Comparison of ENCODE assay signal across 28 mouse cellular contexts in genomic region chr13:31515261-31515660, GRCm38 (mm10). TPM values are rescaled to one million over a fixed set of nuclear protein-coding genes. Genes with fewer than 3 reads are reported as not detected.
"Had no signal": no experiment of that assay in that cellular context is flagged by ENCODE, and none has a peak within 500 bp of the region (broad histone marks: within the 10 kb centered on the region; RNA-seq: fewer than 3 reads in every experiment).

No protein-coding gene starts in this region.

- H3K9me3 ChIP-seq: limb, embryonic 10.5 days; limb, embryonic 13.5 days; liver, embryonic 12.5 days; liver, embryonic 15.5 days; megakaryocyte, embryonic 14.5 days; midbrain, embryonic 10.5 days; midbrain, embryonic 13.5 days had no signal

- H3K4me2 ChIP-seq: limb, embryonic 13.5 days; liver, embryonic 12.5 days; liver, embryonic 15.5 days; lung, embryonic 14.5 days; midbrain, embryonic 13.5 days had no signal

- H3K4me3 ChIP-seq: layer of hippocampus, adult 2 months; limb, embryonic 10.5 days; limb, embryonic 13.5 days; liver, embryonic 12.5 days; liver, embryonic 15.5 days; megakaryocyte, embryonic 14.5 days; midbrain, embryonic 10.5 days; midbrain, embryonic 13.5 days had no signal

- ATAC-seq: hindbrain, embryonic 16.5 days; inflammation-experienced regulatory T-cells, adult 6 months; intestine, embryonic 16.5 days; liver, embryonic 12.5 days; midbrain, embryonic 13.5 days had no signal

- H3K4me1 ChIP-seq: limb, embryonic 10.5 days; limb, embryonic 13.5 days; liver, embryonic 12.5 days; liver, embryonic 15.5 days; megakaryocyte, embryonic 14.5 days; midbrain, embryonic 10.5 days; midbrain, embryonic 13.5 days had no signal

- H3K27me3 ChIP-seq: limb, embryonic 13.5 days; liver, embryonic 12.5 days; liver, embryonic 15.5 days; megakaryocyte, embryonic 14.5 days; midbrain, embryonic 13.5 days had no signal

- H3K36me3 ChIP-seq: limb, embryonic 10.5 days; limb, embryonic 13.5 days; liver, embryonic 12.5 days; liver, embryonic 15.5 days; midbrain, embryonic 10.5 days; midbrain, embryonic 13.5 days had no signal

- DNase-seq: kidney, adult 18-20 months; kidney, adult 9 months; kidney, postnatal 14 days; kidney, postnatal 4 days; layer of hippocampus, adult 9-11 months; liver; lung, embryonic 14.5 days; lung, postnatal 14 days; retina, postnatal 1 day; right cerebral cortex, postnatal 25 days; spleen, adult 18-20 months; thymus, adult 18-20 months; thymus, postnatal 36 days had no signal

- H3K9ac ChIP-seq: limb, embryonic 13.5 days; liver, embryonic 12.5 days; liver, embryonic 15.5 days; lung, embryonic 14.5 days; midbrain, embryonic 13.5 days had no signal

- H3K27ac ChIP-seq: layer of hippocampus, adult 2 months; limb, embryonic 10.5 days; limb, embryonic 13.5 days; liver, embryonic 12.5 days; liver, embryonic 15.5 days; midbrain, embryonic 10.5 days; midbrain, embryonic 13.5 days had no signal

RNA-seq across cellular contexts. Expression of gene Foxq1, which starts 40.7 kb away (rescaled TPM):
- polyA plus RNA-seq: inflammation-experienced regulatory T-cells, adult 6 months; limb, embryonic 10.5 days had no signal

RNA-seq across cellular contexts. Expression of gene A530084C06Rik, which starts 43.9 kb away (rescaled TPM):
- polyA plus RNA-seq: hindbrain, embryonic 16.5 days; inflammation-experienced regulatory T-cells, adult 6 months; intestine, embryonic 16.5 days; kidney, embryonic 16.5 days; limb, embryonic 10.5 days; limb, embryonic 13.5 days; liver, embryonic 12.5 days; liver, embryonic 15.5 days; lung, embryonic 14.5 days; midbrain, embryonic 10.5 days; midbrain, embryonic 13.5 days; midbrain, postnatal 0 days; neural tube, embryonic 11.5 days; neural tube, embryonic 14.5 days had no signal
